In genomic region chr7:46200021-46200420, GRCm38 (mm10) we compare ENCODE assay signal across 15 mouse cellular contexts. TPM values are rescaled to one million over a fixed set of nuclear protein-coding genes. Genes with fewer than 3 reads are reported as not detected.
"Had no signal": no experiment of that assay in that cellular context is flagged by ENCODE, and none has a peak within 500 bp of the region (broad histone marks: within the 10 kb centered on the region; RNA-seq: fewer than 3 reads in every experiment).

No protein-coding gene starts in this region.

- H3K27ac ChIP-seq: intestine, embryonic 15.5 days; kidney, embryonic 15.5 days; limb, embryonic 15.5 days; liver, embryonic 12.5 days; macrophage; midbrain, embryonic 12.5 days; neural tube, embryonic 13.5 days had no signal

- H3K4me3 ChIP-seq: intestine, embryonic 15.5 days; kidney, embryonic 15.5 days; limb, embryonic 15.5 days; liver, embryonic 12.5 days; midbrain, embryonic 12.5 days; neural tube, embryonic 13.5 days had no signal

- DNase-seq: kidney, adult 2 months; kidney, postnatal 14 days; lung, embryonic 14.5 days; lung, postnatal 14 days; retina, postnatal 1 day; right cerebral cortex, postnatal 25 days had no signal

RNA-seq across cellular contexts. Expression of gene Abcc8, which starts 20.2 kb away (rescaled TPM):
- total RNA-seq: megakaryocyte-erythroid progenitor cell, adult 5-6 weeks had no signal

RNA-seq across cellular contexts. Expression of gene Ush1c, which starts 38.3 kb away (rescaled TPM):
- total RNA-seq: layer of hippocampus, postnatal 14 days; megakaryocyte-erythroid progenitor cell, adult 5-6 weeks had no signal

RNA-seq across cellular contexts. Expression of gene Otog, which starts 40.8 kb away (rescaled TPM):
- total RNA-seq: megakaryocyte-erythroid progenitor cell, adult 5-6 weeks had no signal
